Mouse (Mus musculus) liver, postnatal 0 days (tissue): ENCODE results near the gene Abcb5. TPM values are rescaled to one million over a fixed set of nuclear protein-coding genes. Genes with fewer than 3 reads are reported as not detected.
"Not testable (repeated sequence)": the region's sequence is repeated elsewhere in the genome, so short reads cannot be mapped to it uniquely, and the experiment has no call there.

ENCODE experiments used
- ATAC-seq: fragments of 200-750 bp; cut with Nextera tagmentation; 2 replicates; pipeline ENCODE4 v1.8.0; 2017; ENCODE audit warnings: mild to moderate bottlenecking, moderate library complexity
- DNase-seq: peaks from one replicate; pipeline ENCODE4 v3.0.0-alpha.2; 2016
- H3K27ac ChIP-seq: fragments of 300-500 bp; sonication (generic); 2 replicates; pipeline ENCODE4 v1.5.1; 2014; ENCODE audit warnings: antibody characterized with exemption, moderate library complexity, mild to moderate bottlenecking, low read depth
- H3K27me3 ChIP-seq: fragments of 300-500 bp; sonication (generic); 2 replicates; pipeline ENCODE4 v1.6.1; 2014; ENCODE audit warnings: low read length, control low read depth, mixed read lengths; ENCODE audit not compliant: insufficient read depth
- H3K36me3 ChIP-seq: fragments of 300-500 bp; sonication (generic); replicated peaks from 2 replicates; pipeline ENCODE4 v1.6.1; 2014; ENCODE audit warnings: mild to moderate bottlenecking, control low read depth, low read length, moderate library complexity, mixed read lengths; ENCODE audit not compliant: insufficient read depth
- H3K4me1 ChIP-seq: fragments of 300-500 bp; sonication (generic); 2 replicates; pipeline ENCODE4 v1.6.1; 2014; ENCODE audit warnings: antibody characterized with exemption, mild to moderate bottlenecking, control low read depth; ENCODE audit not compliant: insufficient read depth
- H3K4me2 ChIP-seq: fragments of 300-500 bp; sonication (generic); 2 replicates; pipeline ENCODE4 v1.6.1; 2014; ENCODE audit warnings: low read depth, mild to moderate bottlenecking, low read length, moderate library complexity, mixed read lengths
- H3K4me3 ChIP-seq: fragments of 300-500 bp; sonication (generic); 2 replicates; pipeline ENCODE4 v1.5.1; 2014; ENCODE audit warnings: low read depth, low read length
- H3K9ac ChIP-seq: fragments of 300-500 bp; sonication (generic); replicated peaks from 2 replicates; pipeline ENCODE4 v1.6.1; 2014; ENCODE audit warnings: mild to moderate bottlenecking, moderate library complexity
- H3K9me3 ChIP-seq: fragments of 300-500 bp; sonication (generic); 2 replicates; pipeline ENCODE4 v1.6.1; 2016; ENCODE audit warnings: mild to moderate bottlenecking, control low read depth, low read length, mixed read lengths
- CTCF ChIP-seq: sonication (generic); IDR thresholded peaks from 2 replicates; pipeline ENCODE4 v1.5.1; 2016; ENCODE audit warnings: antibody characterized with exemption, low read depth
- EP300 ChIP-seq: IDR thresholded peaks from 2 replicates; pipeline ENCODE4 v1.6.1; 2016; ENCODE audit warnings: antibody characterized with exemption, low read depth, mild to moderate bottlenecking
- WGBS: fragments of 180-500 bp; shearing (Covaris S2); extraction: QIAGEN DNeasy Blood & Tissue Kit; methylation state at CpG from one replicate; pipeline ENCODE4 v1.1.7; 2014; ENCODE audit not compliant: insufficient replicate concordance; 5-methylcytosine and 5-hydroxymethylcytosine counted together
- polyA plus RNA-seq: library from polyadenylated mRNA; unstranded; fragments of >200 nt; fragmentation: Nextera tagmentation; extraction: Ambion mirVana; gene quantifications from 2 replicates; pipeline ENCODE4 v1.2.1, GENCODE M21; 2015

The Abcb5 gene
- polyA plus RNA-seq, 1 experiment from 2014 or later: not detected

DNA sequence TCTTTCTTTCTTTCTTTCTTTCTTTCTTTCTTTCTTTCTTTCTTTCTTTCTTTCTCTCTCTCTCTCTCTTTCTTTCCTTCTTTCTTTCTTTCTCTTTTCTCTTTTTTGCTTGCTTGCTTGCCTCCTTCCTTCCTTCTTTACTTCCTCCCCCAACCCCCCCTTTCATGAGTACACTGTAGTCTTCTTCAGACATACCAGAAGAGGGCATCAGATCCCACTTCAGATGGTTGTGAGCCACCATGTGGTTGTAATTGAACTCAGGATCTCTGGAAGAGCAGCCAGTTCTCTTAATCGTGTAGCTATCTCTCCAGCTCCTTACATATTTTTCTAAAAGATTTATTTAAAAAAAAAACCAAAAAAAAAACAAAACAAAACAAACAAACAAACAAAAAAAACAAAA lies 42.3 kb downstream of the Abcb5 start:
- H3K9me3 ChIP-seq, DNase-seq, H3K9ac ChIP-seq, H3K27ac ChIP-seq, ATAC-seq, H3K27me3 ChIP-seq, H3K4me2 ChIP-seq, H3K4me1 ChIP-seq, H3K4me3 ChIP-seq, H3K36me3 ChIP-seq: not testable (repeated sequence)
- 31% methylated on average over 1 of the region's 1 CpGs for WGBS
- peak; percentile 33; the same call in 1 of the 2 replicates for TF ChIP-seq CTCF

DNA sequence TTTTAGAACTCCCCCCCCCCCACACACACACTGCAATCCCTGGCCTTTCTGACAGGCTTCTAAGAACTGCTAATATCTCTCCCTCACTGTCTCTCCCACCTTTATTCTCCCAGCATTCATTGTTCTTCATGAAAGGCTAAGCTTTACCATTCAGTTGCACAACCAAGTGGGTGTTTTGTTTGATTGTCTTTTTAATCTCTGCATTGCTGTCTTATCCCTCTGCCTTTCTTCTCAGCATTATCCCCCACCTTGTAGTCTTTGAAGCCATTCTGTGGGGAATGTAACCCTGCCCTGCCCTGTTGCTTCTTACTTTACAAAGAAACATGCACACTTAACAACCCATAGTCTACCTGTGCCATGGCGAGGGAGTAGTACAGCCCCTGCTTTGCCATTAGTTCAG lies 48.5 kb downstream of the Abcb5 start:
- ATAC-seq (no peak), DNase-seq (no peak)
- Histone ChIP-seq H3K36me3 (no peaks in the 10 kb centered on the region), H3K27ac (no peak overlapping the region), H3K27me3 (no peaks in the 10 kb centered on the region), H3K4me1 (no peaks in the 10 kb centered on the region), H3K9me3 (no peaks in the 10 kb centered on the region), H3K9ac (no peak overlapping the region), H3K4me2 (no peak overlapping the region), H3K4me3 (no peak overlapping the region)
- no peak for TF ChIP-seq EP300
- TF ChIP-seq CTCF: no peak
- WGBS: 60% methylated on average over 1 of the region's 1 CpGs

DNA sequence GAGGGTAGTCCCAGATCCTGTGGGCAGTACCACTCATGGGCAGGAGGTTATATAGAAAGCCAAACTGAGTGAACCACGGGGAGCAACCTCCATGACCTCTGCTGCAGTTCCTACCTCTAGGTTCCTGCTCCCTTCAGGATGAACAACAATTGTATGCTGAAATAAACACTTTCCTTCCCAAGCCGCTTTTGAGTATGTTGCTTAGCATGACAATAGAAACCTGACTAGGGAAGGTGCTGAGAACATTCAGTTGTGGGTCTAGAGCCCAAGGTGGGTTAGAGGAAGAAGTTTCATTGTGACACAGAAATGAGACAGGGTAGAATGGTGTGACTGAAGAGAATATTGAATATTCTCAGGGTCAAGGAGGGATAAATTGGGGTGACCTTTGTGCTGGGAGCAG lies 55.9 kb downstream of the Abcb5 start:
- H3K9ac ChIP-seq: no peak overlapping the region
- 70% methylated on average over 2 of the region's 2 CpGs for WGBS
- no peaks in the 10 kb centered on the region for H3K36me3 ChIP-seq
- TF ChIP-seq EP300: no peak
- no peak for TF ChIP-seq CTCF
- H3K27me3 ChIP-seq: no peaks in the 10 kb centered on the region
- ATAC-seq (no peak), DNase-seq (no peak)
- H3K27ac ChIP-seq: no peak overlapping the region
- no peak overlapping the region for H3K4me3 ChIP-seq
- no peak overlapping the region for H3K4me2 ChIP-seq
- H3K4me1 ChIP-seq: no peaks in the 10 kb centered on the region
- no peaks in the 10 kb centered on the region for H3K9me3 ChIP-seq

DNA sequence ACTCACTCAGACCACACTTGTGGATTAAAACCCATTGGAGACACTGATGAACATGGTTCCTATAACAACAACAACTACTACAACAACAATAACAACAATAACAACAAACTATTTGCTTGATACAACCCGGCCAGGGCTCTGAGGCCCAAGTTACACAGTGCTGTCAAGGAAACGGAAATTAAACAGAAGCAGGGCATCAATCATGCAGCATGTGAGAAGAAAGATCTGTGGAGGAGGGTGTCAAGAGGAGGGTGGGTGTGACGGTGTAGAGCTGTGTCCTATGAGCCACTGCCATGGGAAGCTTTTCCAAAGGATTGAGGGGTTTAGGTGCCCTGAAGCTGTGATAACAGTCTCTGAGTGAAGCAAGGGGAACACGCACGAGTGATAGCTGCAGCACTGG lies 64.0 kb downstream of the Abcb5 start:
- H3K36me3 ChIP-seq: no peaks in the 10 kb centered on the region
- no peaks in the 10 kb centered on the region for H3K27me3 ChIP-seq
- WGBS: 56% methylated on average over 5 of the region's 5 CpGs
- no peak for DNase-seq
- H3K9ac ChIP-seq: no peak overlapping the region
- no peaks in the 10 kb centered on the region for H3K9me3 ChIP-seq
- no peak overlapping the region for H3K27ac ChIP-seq
- ATAC-seq: no peak
- TF ChIP-seq CTCF: no peak
- TF ChIP-seq EP300: no peak
- no peak overlapping the region for H3K4me3 ChIP-seq
- H3K4me2 ChIP-seq: no peak overlapping the region
- H3K4me1 ChIP-seq: no peaks in the 10 kb centered on the region

DNA sequence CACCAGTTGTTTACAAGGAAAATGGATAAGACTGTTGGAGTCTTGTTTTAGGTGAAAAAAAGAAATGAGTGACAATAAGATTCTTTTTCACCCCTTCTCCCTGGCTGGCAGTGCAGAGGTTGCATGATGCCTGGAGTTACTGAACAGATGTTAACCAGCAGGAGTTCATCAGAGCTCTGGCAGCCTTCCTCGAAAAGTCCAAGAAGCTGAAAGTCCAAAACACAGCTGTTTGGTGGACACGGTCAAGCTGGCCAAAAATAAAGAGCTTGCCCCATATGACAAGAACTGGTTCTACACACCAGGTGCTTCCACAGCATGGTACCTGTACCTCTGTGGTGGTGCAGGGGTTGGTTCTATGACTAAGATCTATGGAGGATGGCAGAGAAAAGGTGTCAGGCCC lies 78.3 kb downstream of the Abcb5 start:
- DNase-seq: no peak
- no peaks in the 10 kb centered on the region for H3K36me3 ChIP-seq
- H3K4me1 ChIP-seq: no peaks in the 10 kb centered on the region
- WGBS: 61% methylated on average over 2 of the region's 2 CpGs
- no peak overlapping the region for H3K27ac ChIP-seq
- no peaks in the 10 kb centered on the region for H3K9me3 ChIP-seq
- no peak for ATAC-seq
- H3K9ac ChIP-seq: no peak overlapping the region
- H3K4me3 ChIP-seq: no peak overlapping the region
- H3K4me2 ChIP-seq: no peak overlapping the region
- no peaks in the 10 kb centered on the region for H3K27me3 ChIP-seq
- no peak for TF ChIP-seq EP300
- no peak for TF ChIP-seq CTCF

DNA sequence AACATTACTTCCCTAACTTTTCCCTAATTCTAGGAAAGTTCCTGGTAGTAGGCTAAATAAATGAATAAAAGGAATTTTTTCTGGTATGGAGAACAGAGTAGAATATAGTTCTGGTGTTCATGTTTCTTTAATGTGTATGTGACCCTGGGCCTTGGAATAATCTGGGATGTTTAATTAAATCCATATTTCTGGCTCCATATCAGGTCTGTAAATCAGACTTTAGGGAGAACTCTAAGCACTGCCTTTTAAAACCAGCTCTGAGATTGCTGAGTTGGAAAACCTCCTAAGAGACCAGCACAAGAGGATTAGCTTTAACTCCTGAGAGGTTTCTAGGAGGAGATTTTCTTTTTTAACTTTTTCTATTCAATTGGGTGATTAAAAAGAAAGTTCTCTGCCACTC lies 83.4 kb downstream of the Abcb5 start:
- TF ChIP-seq EP300 (no peak), CTCF (no peak)
- Histone ChIP-seq H3K4me3 (no peak overlapping the region), H3K4me2 (no peak overlapping the region), H3K27ac (no peak overlapping the region), H3K9me3 (no peaks in the 10 kb centered on the region), H3K9ac (no peak overlapping the region), H3K27me3 (no peaks in the 10 kb centered on the region), H3K36me3 (no peaks in the 10 kb centered on the region), H3K4me1 (no peaks in the 10 kb centered on the region)
- ATAC-seq (no peak), DNase-seq (no peak)

DNA sequence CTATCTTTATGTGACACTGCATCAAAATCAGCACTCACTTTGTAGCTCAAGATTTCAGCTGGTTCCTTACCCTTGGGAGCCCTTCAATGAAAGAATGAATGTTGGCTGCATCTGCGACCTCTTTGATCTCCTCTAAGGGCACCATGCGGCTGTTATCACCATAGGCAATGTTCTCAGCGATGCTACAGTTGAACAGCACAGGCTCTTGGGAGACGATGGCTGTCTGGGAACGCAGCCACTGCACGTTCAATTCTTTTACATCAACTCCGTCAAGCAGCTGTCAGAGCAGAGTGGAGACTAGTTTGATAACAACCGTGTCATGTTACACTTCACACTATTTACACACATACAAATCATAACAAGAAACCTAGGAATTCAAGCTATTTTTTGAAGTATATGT lies 93.5 kb downstream of the Abcb5 start:
- Histone ChIP-seq H3K27me3 (no peaks in the 10 kb centered on the region), H3K9ac (no peak overlapping the region), H3K9me3 (no peaks in the 10 kb centered on the region), H3K27ac (no peak overlapping the region), H3K4me2 (no peak overlapping the region), H3K4me1 (no peaks in the 10 kb centered on the region), H3K4me3 (no peak overlapping the region), H3K36me3 (no peaks in the 10 kb centered on the region)
- 70% methylated on average over 8 of the region's 8 CpGs for WGBS
- TF ChIP-seq CTCF (no peak), EP300 (no peak)
- ATAC-seq (no peak), DNase-seq (no peak)
